Mouse (Mus musculus) limb, embryonic 12.5 days (tissue): ENCODE data around the gene Pou2f2. TPM values are rescaled to one million over a fixed set of nuclear protein-coding genes. Genes with fewer than 3 reads are reported as not detected.

Experiments used
- ATAC-seq: fragments of 200-750 bp; cut with Nextera tagmentation; 2 replicates; pipeline ENCODE4 v1.8.0; 2017; ENCODE audit warnings: low read depth, moderate TSS enrichment; ENCODE audit not compliant: insufficient number of reproducible peaks, insufficient read depth, low FRiP score, low TSS enrichment
- H3K27ac ChIP-seq: fragments of 300-500 bp; sonication (generic); 2 replicates; pipeline ENCODE4 v1.5.1; 2016; ENCODE audit warnings: mild to moderate bottlenecking, moderate library complexity
- H3K27me3 ChIP-seq: fragments of 300-500 bp; sonication (generic); 2 replicates; pipeline ENCODE4 v1.6.1; 2016; ENCODE audit warnings: mild to moderate bottlenecking, moderate library complexity
- H3K36me3 ChIP-seq: fragments of 300-500 bp; sonication (generic); 2 replicates; pipeline ENCODE4 v1.6.1; 2016; ENCODE audit warnings: mild to moderate bottlenecking, moderate library complexity
- H3K4me1 ChIP-seq: fragments of 300-500 bp; sonication (generic); replicated peaks from 2 replicates; pipeline ENCODE4 v1.6.1; 2016
- H3K4me2 ChIP-seq: fragments of 300-500 bp; sonication (generic); 2 replicates; pipeline ENCODE4 v1.6.1; 2016; ENCODE audit warnings: mild to moderate bottlenecking, moderate library complexity
- H3K4me3 ChIP-seq: fragments of 300-500 bp; sonication (generic); replicated peaks from 2 replicates; pipeline ENCODE4 v1.5.1; 2016; ENCODE audit warnings: mild to moderate bottlenecking
- H3K9ac ChIP-seq: fragments of 300-500 bp; sonication (generic); replicated peaks from 2 replicates; pipeline ENCODE4 v1.6.1; 2016; ENCODE audit warnings: mild to moderate bottlenecking, moderate library complexity
- H3K9me3 ChIP-seq: fragments of 300-500 bp; sonication (generic); 2 replicates; pipeline ENCODE4 v1.6.1; 2016; ENCODE audit warnings: mild to moderate bottlenecking, moderate library complexity
- WGBS: fragments of 180-500 bp; shearing (Covaris S2); methylation state at CpG from one replicate; pipeline ENCODE4 v1.1.7; 2016; 5-methylcytosine and 5-hydroxymethylcytosine counted together
- polyA plus RNA-seq: library from polyadenylated mRNA; unstranded; fragments of >200 nt; fragmentation: Nextera tagmentation; extraction: Ambion mirVana; gene quantifications from 2 replicates; pipeline ENCODE4 v1.2.1, GENCODE M21; 2016

Pou2f2 gene
- polyA plus RNA-seq, 1 experiment from 2014 or later, result 2.9 TPM

GRCm38 (mm10) chr7:25214172-25214571 is 34.6 kb upstream of the Pou2f2 start:
- no peak overlapping the region for H3K4me3 ChIP-seq
- ATAC-seq, result no peak
- H3K9me3 ChIP-seq, result no peaks in the 10 kb centered on the region
- H3K36me3 ChIP-seq, result peaks cover 53% of the 10 kb centered on the region
- H3K4me1 ChIP-seq, result peaks cover 10% of the 10 kb centered on the region
- 78% methylated on average over 2 of the region's 2 CpGs for WGBS
- H3K27ac ChIP-seq, result no peak overlapping the region
- H3K4me2 ChIP-seq, result no peak overlapping the region
- H3K9ac ChIP-seq, result no peak overlapping the region
- no peaks in the 10 kb centered on the region for H3K27me3 ChIP-seq

- 78% methylated on average over 3 of the region's 3 CpGs for WGBS
- H3K9me3 ChIP-seq, result no peaks in the 10 kb centered on the region
- H3K4me2 ChIP-seq, result no peak overlapping the region
- peaks cover 64% of the 10 kb centered on the region for H3K36me3 ChIP-seq
- no peak overlapping the region for H3K4me3 ChIP-seq
- no peak for ATAC-seq
- H3K4me1 ChIP-seq, result peaks cover 3% of the 10 kb centered on the region
- no peaks in the 10 kb centered on the region for H3K27me3 ChIP-seq
- H3K9ac ChIP-seq, result no peak overlapping the region
- H3K27ac ChIP-seq, result no peak overlapping the region
These were observed 33.6 kb upstream of the Pou2f2 start for GRCm38 (mm10) chr7:25213099-25213498.

GRCm38 (mm10) chr7:25210482-25210881 is 31.0 kb upstream of the Pou2f2 start:
- no peak overlapping the region for H3K9ac ChIP-seq
- no peak overlapping the region for H3K4me3 ChIP-seq
- no peaks in the 10 kb centered on the region for H3K4me1 ChIP-seq
- H3K9me3 ChIP-seq, result no peaks in the 10 kb centered on the region
- no peak for ATAC-seq
- H3K27me3 ChIP-seq, result no peaks in the 10 kb centered on the region
- 81% methylated on average over 4 of the region's 4 CpGs for WGBS
- H3K4me2 ChIP-seq, result no peak overlapping the region
- no peak overlapping the region for H3K27ac ChIP-seq
- peaks cover 72% of the 10 kb centered on the region for H3K36me3 ChIP-seq

GRCm38 (mm10) chr7:25209161-25209622 is 29.7 kb upstream of the Pou2f2 start:
- Histone ChIP-seq H3K27ac (no peak overlapping the region), H3K9me3 (no peaks in the 10 kb centered on the region), H3K9ac (0 out of 2 replicates have a peak overlapping the region, but pooled peaks have one; percentile 18), H3K4me3 (no peak overlapping the region), H3K4me2 (no peak overlapping the region), H3K27me3 (no peaks in the 10 kb centered on the region), H3K4me1 (no peaks in the 10 kb centered on the region), H3K36me3 (peaks cover 71% of the 10 kb centered on the region)
- ATAC-seq, result no peak
- 72% methylated on average over 3 of the region's 3 CpGs for WGBS

- Histone ChIP-seq H3K36me3 (peaks cover 82% of the 10 kb centered on the region), H3K4me3 (no peak overlapping the region), H3K27me3 (no peaks in the 10 kb centered on the region), H3K9me3 (no peaks in the 10 kb centered on the region), H3K9ac (no peak overlapping the region), H3K27ac (no peak overlapping the region), H3K4me1 (no peaks in the 10 kb centered on the region), H3K4me2 (no peak overlapping the region)
- no peak for ATAC-seq
- WGBS, result 81% methylated on average over 16 of the region's 16 CpGs
These were observed 26.7 kb upstream of the Pou2f2 start for GRCm38 (mm10) chr7:25206094-25206830.

- Histone ChIP-seq H3K4me2 (no peak overlapping the region), H3K9me3 (no peaks in the 10 kb centered on the region), H3K4me3 (no peak overlapping the region), H3K9ac (0 out of 2 replicates have a peak overlapping the region, but pooled peaks have one; percentile 32), H3K27me3 (no peaks in the 10 kb centered on the region), H3K27ac (no peak overlapping the region), H3K4me1 (no peaks in the 10 kb centered on the region), H3K36me3 (peaks cover 79% of the 10 kb centered on the region)
- ATAC-seq, result no peak
- 85% methylated on average over 16 of the region's 16 CpGs for WGBS
These were observed 26.0 kb upstream of the Pou2f2 start for GRCm38 (mm10) chr7:25205355-25206093.

GRCm38 (mm10) chr7:25203624-25204023 is 24.1 kb upstream of the Pou2f2 start:
- H3K36me3 ChIP-seq, result peaks cover 60% of the 10 kb centered on the region
- no peak overlapping the region for H3K9ac ChIP-seq
- no peaks in the 10 kb centered on the region for H3K4me1 ChIP-seq
- ATAC-seq, result no peak
- H3K27me3 ChIP-seq, result no peaks in the 10 kb centered on the region
- no peaks in the 10 kb centered on the region for H3K9me3 ChIP-seq
- WGBS, result 84% methylated on average over 20 of the region's 20 CpGs
- H3K4me2 ChIP-seq, result no peak overlapping the region
- no peak overlapping the region for H3K4me3 ChIP-seq
- no peak overlapping the region for H3K27ac ChIP-seq

GRCm38 (mm10) chr7:25197384-25198018 is 18.0 kb upstream of the Pou2f2 start:
- Histone ChIP-seq H3K27ac (no peak overlapping the region), H3K4me1 (no peaks in the 10 kb centered on the region), H3K27me3 (no peaks in the 10 kb centered on the region), H3K9ac (no peak overlapping the region), H3K4me3 (no peak overlapping the region), H3K4me2 (no peak overlapping the region), H3K36me3 (peaks cover 12% of the 10 kb centered on the region; the same call in 1 of the 2 replicates), H3K9me3 (no peaks in the 10 kb centered on the region)
- ATAC-seq, result no peak
- WGBS, result 76% methylated on average over 10 of the region's 10 CpGs

- Histone ChIP-seq H3K4me3 (no peak overlapping the region), H3K9me3 (no peaks in the 10 kb centered on the region), H3K4me1 (no peaks in the 10 kb centered on the region), H3K27ac (no peak overlapping the region), H3K27me3 (no peaks in the 10 kb centered on the region), H3K36me3 (peaks cover 2% of the 10 kb centered on the region; the same call in 1 of the 2 replicates), H3K9ac (no peak overlapping the region), H3K4me2 (no peak overlapping the region)
- WGBS, result 81% methylated on average over 9 of the region's 9 CpGs
- ATAC-seq, result no peak
These were observed 16.6 kb upstream of the Pou2f2 start for GRCm38 (mm10) chr7:25196107-25196506.

- WGBS, result 73% methylated on average over 3 of the region's 3 CpGs
- no peaks in the 10 kb centered on the region for H3K36me3 ChIP-seq
- H3K4me2 ChIP-seq, result no peak overlapping the region
- no peak overlapping the region for H3K4me3 ChIP-seq
- H3K9me3 ChIP-seq, result no peaks in the 10 kb centered on the region
- H3K4me1 ChIP-seq, result no peaks in the 10 kb centered on the region
- H3K27me3 ChIP-seq, result no peaks in the 10 kb centered on the region
- H3K27ac ChIP-seq, result no peak overlapping the region
- H3K9ac ChIP-seq, result no peak overlapping the region
- ATAC-seq, result no peak
These were observed 15.6 kb upstream of the Pou2f2 start for GRCm38 (mm10) chr7:25195148-25195547.

GRCm38 (mm10) chr7:25192110-25192509 is 12.6 kb upstream of the Pou2f2 start:
- WGBS, result 77% methylated on average over 8 of the region's 8 CpGs
- Histone ChIP-seq H3K36me3 (no peaks in the 10 kb centered on the region), H3K4me3 (no peak overlapping the region)

More at GRCm38 (mm10) chr7:25192110-25192509, 12.6 kb upstream of the Pou2f2 start:
- 0 out of 2 replicates have a peak, but pooled peaks cover 2% of the 10 kb centered on the region for H3K4me1 ChIP-seq
- H3K9me3 ChIP-seq, result no peaks in the 10 kb centered on the region
- H3K27me3 ChIP-seq, result no peaks in the 10 kb centered on the region
- H3K27ac ChIP-seq, result no peak overlapping the region
- no peak overlapping the region for H3K4me2 ChIP-seq
- no peak for ATAC-seq
- no peak overlapping the region for H3K9ac ChIP-seq
